11 mouse cellular contexts compared by ENCODE assay signal in genomic region chr13:37895564-37896254, GRCm38 (mm10).
A peak's percentile ranks its signal among the peaks of the same experiment; 100 is the strongest.
DNase-seq lines count a peak whose midpoint lies in the region; ATAC-seq and TF ChIP-seq lines count a peak whose summit lies in the region.
"Had no signal": no experiment of that assay in that cellular context is flagged by ENCODE, and none has a peak within 500 bp of the region (broad histone marks: within the 10 kb centered on the region; RNA-seq: fewer than 3 reads in every experiment).

No protein-coding gene starts in this region.

- H3K4me3 ChIP-seq in midbrain, embryonic 11.5 days (ENCODE audit: low read depth, low read length), result no peak overlapping the region
- H3K4me3 ChIP-seq in midbrain, postnatal 0 days (ENCODE audit: low read depth, low read length), result no peak overlapping the region
- no peak overlapping the region for H3K4me3 ChIP-seq in liver, postnatal 0 days (ENCODE audit: low read depth, low read length)
- no peak overlapping the region for H3K4me3 ChIP-seq in forebrain, embryonic 11.5 days (ENCODE audit: low read depth, low read length)

- no peaks in the 10 kb centered on the region for H3K9me3 ChIP-seq in midbrain, embryonic 11.5 days (ENCODE audit: control insufficient read depth, low read length)
- no peaks in the 10 kb centered on the region for H3K9me3 ChIP-seq in midbrain, postnatal 0 days (ENCODE audit: low read length)
- no peaks in the 10 kb centered on the region for H3K9me3 ChIP-seq in liver, postnatal 0 days (ENCODE audit: low read length)
- H3K9me3 ChIP-seq in forebrain, embryonic 11.5 days (ENCODE audit: control insufficient read depth, low read length), result no peaks in the 10 kb centered on the region

- no peak for ATAC-seq in midbrain, embryonic 11.5 days (ENCODE audit: low FRiP score)
- ATAC-seq in midbrain, postnatal 0 days (ENCODE audit: low FRiP score), result no peak
- peak; percentile 72 for ATAC-seq in liver, postnatal 0 days
- no peak for ATAC-seq in forebrain, embryonic 11.5 days (replicated peaks; ENCODE audit: low FRiP score)
- ATAC-seq: forebrain, embryonic 14.5 days had no signal

- 76% methylated on average over 6 of the region's 6 CpGs for WGBS in midbrain, embryonic 11.5 days
- WGBS in midbrain, postnatal 0 days, result 77% methylated on average over 6 of the region's 6 CpGs
- 45% methylated on average over 6 of the region's 6 CpGs for WGBS in liver, postnatal 0 days (ENCODE audit: insufficient replicate concordance)
- 84% methylated on average over 6 of the region's 6 CpGs for WGBS in forebrain, embryonic 11.5 days

- no peaks in the 10 kb centered on the region for H3K4me1 ChIP-seq in midbrain, embryonic 11.5 days (ENCODE audit: control insufficient read depth, insufficient read depth, low read length)
- no peaks in the 10 kb centered on the region for H3K4me1 ChIP-seq in midbrain, postnatal 0 days (ENCODE audit: insufficient read depth, low read length)
- peaks cover 16% of the 10 kb centered on the region; the same call in 1 of the 2 replicates for H3K4me1 ChIP-seq in liver, postnatal 0 days (ENCODE audit: insufficient read depth)
- H3K4me1 ChIP-seq in forebrain, embryonic 11.5 days (replicated peaks; ENCODE audit: control insufficient read depth, insufficient read depth, low read length), result no peaks in the 10 kb centered on the region

- TF ChIP-seq EP300 in liver, postnatal 0 days (IDR thresholded peaks at IDR 0.05; ENCODE audit: low read depth), result no peak

- no peak for TF ChIP-seq CTCF in midbrain, postnatal 0 days (IDR thresholded peaks at IDR 0.05)
- no peak for TF ChIP-seq CTCF in liver, postnatal 0 days (IDR thresholded peaks at IDR 0.05; ENCODE audit: low read depth)

- H3K36me3 ChIP-seq in midbrain, embryonic 11.5 days (ENCODE audit: control insufficient read depth, insufficient read depth, low read length), result no peaks in the 10 kb centered on the region
- H3K36me3 ChIP-seq in midbrain, postnatal 0 days (ENCODE audit: insufficient read depth, low read length), result no peaks in the 10 kb centered on the region
- H3K36me3 ChIP-seq in liver, postnatal 0 days (replicated peaks; ENCODE audit: insufficient read depth, low read length), result peaks cover 87% of the 10 kb centered on the region
- H3K36me3 ChIP-seq in forebrain, embryonic 11.5 days (ENCODE audit: control insufficient read depth, insufficient read depth, low read length), result no peaks in the 10 kb centered on the region; the same call in 1 of the 2 replicates

- no peaks in the 10 kb centered on the region for H3K27me3 ChIP-seq in midbrain, embryonic 11.5 days (ENCODE audit: control insufficient read depth, insufficient read depth, low read length)
- no peaks in the 10 kb centered on the region for H3K27me3 ChIP-seq in midbrain, postnatal 0 days (ENCODE audit: insufficient read depth, low read length)
- no peaks in the 10 kb centered on the region for H3K27me3 ChIP-seq in liver, postnatal 0 days (ENCODE audit: insufficient read depth, low read length)
- H3K27me3 ChIP-seq in forebrain, embryonic 11.5 days (ENCODE audit: control insufficient read depth, insufficient read depth, low read length), result no peaks in the 10 kb centered on the region

- H3K27ac ChIP-seq in midbrain, embryonic 11.5 days (ENCODE audit: low read depth, low read length), result no peak overlapping the region
- no peak overlapping the region for H3K27ac ChIP-seq in midbrain, postnatal 0 days (ENCODE audit: low read depth, low read length)
- H3K27ac ChIP-seq in liver, postnatal 0 days (ENCODE audit: low read depth), result peak overlapping the region; percentile 66
- H3K27ac ChIP-seq in forebrain, embryonic 11.5 days (ENCODE audit: low read depth, low read length), result no peak overlapping the region
- H3K27ac ChIP-seq: kidney, postnatal 0 days had no signal

- DNase-seq in midbrain, embryonic 11.5 days (ENCODE audit: low spot score, missing footprints), result peak; percentile 33
- DNase-seq in midbrain, postnatal 0 days (ENCODE audit: low spot score), result no peak
- peak; percentile 65 to 73 for DNase-seq in kidney, adult 8-10 months
- peak; percentile 28 for DNase-seq in liver, postnatal 0 days
- DNase-seq in forebrain, embryonic 11.5 days (ENCODE audit: low spot score), result no peak
- DNase-seq in adrenal gland, postnatal 25 days, result no peak
- DNase-seq in ovary, postnatal 14 days (ENCODE audit: low spot score), result no peak
- DNase-seq: cerebellum, adult 2 months; thymus, postnatal 36 days had no signal

- no peak overlapping the region for H3K4me2 ChIP-seq in midbrain, embryonic 11.5 days
- no peak overlapping the region for H3K4me2 ChIP-seq in midbrain, postnatal 0 days (ENCODE audit: low read depth, low read length, poor library complexity, severe bottlenecking)
- H3K4me2 ChIP-seq in liver, postnatal 0 days (ENCODE audit: low read depth, low read length), result peak overlapping the region; percentile 13; the same call in 1 of the 2 replicates
- no peak overlapping the region for H3K4me2 ChIP-seq in forebrain, embryonic 11.5 days (ENCODE audit: low read depth, low read length, severe bottlenecking)

- H3K9ac ChIP-seq in midbrain, embryonic 11.5 days (ENCODE audit: low read length), result no peak overlapping the region
- no peak overlapping the region for H3K9ac ChIP-seq in midbrain, postnatal 0 days (replicated peaks; ENCODE audit: low read length, poor library complexity, severe bottlenecking)
- H3K9ac ChIP-seq in liver, postnatal 0 days (replicated peaks), result no peak overlapping the region
- no peak overlapping the region for H3K9ac ChIP-seq in forebrain, embryonic 11.5 days (ENCODE audit: low read length)

Comparison
In these comparisons a context has a peak if more than half of its experiments do, and no peak if none do; other contexts are left out.
1. DNase-seq: peak in midbrain, embryonic 11.5 days (single experiment), kidney, adult 8-10 months (2 of 2) and liver, postnatal 0 days (single experiment); none in midbrain, postnatal 0 days (single experiment), forebrain, embryonic 11.5 days (single experiment), adrenal gland, postnatal 25 days (single experiment) and ovary, postnatal 14 days (single experiment).